Mouse (Mus musculus) testis, adult 2 months (tissue): ENCODE measurements around the gene Azin2.

Source experiments
- CTCF ChIP-seq: fragments of 200-500 bp; IDR thresholded peaks from 2 replicates; pipeline ENCODE4 v1.5.1; 2012; ENCODE audit warnings: low read depth, mild to moderate bottlenecking, inconsistent platforms, low read length, moderate library complexity; ENCODE audit not compliant: control insufficient read depth, insufficient read depth, insufficient replicate concordance
- POLR2A ChIP-seq: fragments of 200-500 bp; IDR thresholded peaks from 2 replicates; pipeline ENCODE4 v1.6.1; 2012; ENCODE audit warnings: low read depth, mild to moderate bottlenecking, inconsistent platforms, low read length, moderate library complexity; ENCODE audit not compliant: control insufficient read depth

GRCm38 (mm10) chr4:128885540-128885939 lies 76.7 kb downstream of the Azin2 start:
- TF ChIP-seq CTCF (no peak), POLR2A (no peak)
